Mouse (Mus musculus): ENCODE measurements around the gene Amigo2.

The Amigo2 gene

DNA sequence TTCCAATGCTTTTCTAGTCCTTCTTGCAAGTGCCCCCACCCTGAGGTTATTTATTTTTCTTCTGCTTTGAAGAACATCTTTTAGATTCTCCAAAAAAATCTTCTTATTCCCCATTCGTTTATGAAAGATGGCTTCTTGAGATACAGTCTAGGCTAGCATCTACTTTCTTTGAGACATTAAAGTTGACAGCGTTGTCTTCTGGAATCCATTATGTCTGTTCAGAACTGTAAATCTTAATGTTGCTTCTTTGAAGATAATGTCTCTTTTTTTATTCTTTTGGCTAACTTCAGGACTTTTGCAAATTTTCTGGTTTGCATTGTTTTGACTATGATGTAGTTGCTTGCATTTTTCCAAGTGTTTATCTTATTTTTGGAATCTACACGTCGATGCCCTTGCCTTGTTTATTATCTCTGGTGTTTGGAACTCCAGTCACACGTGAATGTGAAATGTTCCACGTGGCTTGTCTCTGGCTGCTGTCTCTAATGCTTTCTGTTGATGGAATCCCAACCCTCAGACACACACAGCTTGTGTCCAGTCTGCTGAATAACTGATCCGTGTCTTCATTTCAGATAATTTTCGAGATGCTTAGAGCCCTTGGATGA is 20.1 kb upstream of the Amigo2 start:
- DNase-seq = no peak

DNA sequence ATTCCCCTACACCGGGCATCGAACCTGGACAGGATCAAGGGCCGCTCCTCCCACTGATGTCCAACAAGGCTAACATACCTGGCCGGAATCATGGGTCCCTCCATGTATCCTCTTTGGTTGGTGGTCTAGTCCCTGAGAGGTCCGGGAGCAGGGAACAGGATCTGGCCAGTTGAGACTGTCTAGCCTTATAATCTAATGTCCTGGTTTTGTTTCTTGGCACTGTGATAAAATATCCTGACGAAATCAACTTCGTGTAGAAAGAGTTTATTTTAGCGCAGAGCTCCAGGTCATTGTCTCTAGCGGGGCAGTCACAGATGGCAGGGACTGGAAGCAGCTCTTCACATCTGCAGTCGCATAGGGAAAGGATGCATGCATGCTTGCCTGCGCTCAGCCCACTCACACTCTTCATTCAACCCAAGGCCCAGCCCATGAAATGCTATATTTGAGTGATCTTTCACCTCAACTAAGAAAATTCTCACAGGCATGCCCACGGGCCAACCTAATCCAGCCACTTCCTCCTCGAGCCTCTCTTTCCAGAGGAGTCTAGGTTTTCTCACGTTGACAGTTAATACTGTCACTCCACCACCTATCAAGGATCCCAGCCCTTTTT is 19.3 kb upstream of the Amigo2 start:
- no peak for DNase-seq

DNA sequence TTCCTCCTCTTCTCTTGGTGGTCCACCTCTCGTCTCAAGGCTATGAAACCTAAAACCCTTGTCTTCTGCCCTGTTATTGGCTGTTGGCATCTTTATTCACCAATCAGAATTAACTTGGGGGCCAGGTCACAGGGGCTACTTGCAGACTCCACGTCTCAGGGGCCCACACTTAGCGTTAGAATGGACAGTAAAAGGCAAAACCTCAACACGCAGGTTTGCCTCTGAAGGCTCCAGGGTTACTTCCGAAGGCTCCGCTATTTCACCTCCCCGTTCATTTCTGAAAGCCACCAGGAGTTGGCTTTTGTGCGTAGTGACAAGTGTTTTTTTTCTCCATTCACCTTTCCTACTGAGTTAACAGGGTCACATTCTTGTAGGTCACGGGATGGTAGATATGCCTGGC is 15.2 kb upstream of the Amigo2 start:
- no peak for DNase-seq

DNA sequence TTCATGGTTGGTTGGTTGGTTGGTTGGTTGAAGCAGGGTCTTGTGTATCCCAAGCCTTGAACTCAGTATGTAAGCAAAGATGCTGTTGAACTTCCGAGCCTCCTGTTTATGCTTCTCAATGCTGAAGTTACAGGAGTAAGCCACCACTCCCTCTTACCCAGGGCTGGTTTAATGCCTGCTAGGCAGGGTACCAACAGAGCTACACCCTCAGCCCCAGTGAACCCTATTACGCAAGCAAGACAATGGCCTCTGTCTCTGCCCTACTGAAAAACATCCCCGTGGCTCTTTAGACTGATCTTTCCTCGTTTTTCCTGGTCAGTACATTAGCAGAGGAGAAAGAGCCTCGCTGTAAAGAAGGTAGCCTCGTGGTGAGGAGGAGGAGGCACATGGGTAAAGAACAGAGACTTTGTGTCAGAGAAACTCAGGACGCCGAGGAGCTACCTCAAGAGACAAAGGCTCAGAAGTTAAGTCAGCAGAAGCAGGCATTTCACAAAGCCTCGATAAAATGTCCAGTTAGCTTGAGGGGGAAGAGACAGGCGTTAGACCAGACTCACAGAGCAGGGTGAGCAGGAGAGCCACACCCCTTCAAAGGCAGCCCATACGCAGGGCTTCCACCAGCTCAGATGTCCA is 13.0 kb upstream of the Amigo2 start:
- no peak for DNase-seq

DNA sequence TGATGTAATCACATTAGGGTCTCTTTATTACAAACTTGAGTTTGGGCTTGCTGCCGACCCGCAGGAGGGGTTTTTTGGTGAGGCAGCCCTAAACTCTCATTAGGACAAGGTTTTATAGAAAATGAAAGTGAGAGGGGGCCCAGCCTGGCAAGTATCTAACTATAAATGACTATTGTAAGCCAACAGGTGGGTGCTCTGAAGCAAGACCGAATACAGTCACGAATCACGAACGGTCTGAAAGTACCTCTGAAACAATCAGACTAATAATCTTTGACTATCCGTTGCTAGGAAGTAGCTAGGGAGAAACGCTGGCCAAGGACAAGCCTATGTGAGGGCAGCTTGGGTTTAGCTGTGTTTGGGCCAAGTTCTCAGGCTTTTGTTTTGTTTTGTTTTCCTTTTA is 12.2 kb upstream of the Amigo2 start:
- no peak for DNase-seq

DNA sequence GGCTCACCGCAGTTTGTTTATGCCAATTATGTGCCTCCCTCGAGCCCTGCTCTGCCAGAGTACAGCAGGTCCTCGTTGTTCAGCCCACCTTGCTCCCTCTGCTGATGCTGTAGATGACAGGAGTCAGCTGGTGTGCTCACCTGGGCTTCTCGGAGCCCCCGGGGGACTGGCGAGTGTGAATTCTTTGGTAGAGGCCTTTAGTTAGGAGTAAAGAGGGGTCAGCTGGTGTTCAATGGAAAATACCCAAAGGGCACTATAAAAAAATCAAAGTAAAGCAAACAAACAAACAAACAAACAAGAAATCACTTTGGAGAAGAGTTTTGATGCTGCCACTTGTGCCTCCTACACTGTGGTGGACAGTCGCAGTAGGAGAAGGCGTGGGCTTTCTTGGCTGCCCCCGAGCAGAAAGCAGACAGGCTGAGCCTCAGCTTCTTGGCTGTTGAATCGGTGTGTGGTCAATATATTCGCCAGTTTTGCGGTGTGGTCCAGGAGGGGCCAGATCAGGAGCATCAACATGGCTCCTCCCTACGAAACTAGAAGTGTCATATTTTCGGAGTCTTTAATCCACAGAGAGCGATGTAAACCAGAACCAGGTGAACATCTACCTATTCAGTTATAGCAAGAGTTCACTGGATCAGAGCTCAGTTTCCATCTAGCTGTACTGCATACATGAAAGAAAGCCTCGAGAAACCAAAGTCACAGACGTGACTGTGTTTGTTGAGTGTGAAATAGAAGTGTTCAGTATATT is 11.6 kb upstream of the Amigo2 start:
- DNase-seq = no peak

DNA sequence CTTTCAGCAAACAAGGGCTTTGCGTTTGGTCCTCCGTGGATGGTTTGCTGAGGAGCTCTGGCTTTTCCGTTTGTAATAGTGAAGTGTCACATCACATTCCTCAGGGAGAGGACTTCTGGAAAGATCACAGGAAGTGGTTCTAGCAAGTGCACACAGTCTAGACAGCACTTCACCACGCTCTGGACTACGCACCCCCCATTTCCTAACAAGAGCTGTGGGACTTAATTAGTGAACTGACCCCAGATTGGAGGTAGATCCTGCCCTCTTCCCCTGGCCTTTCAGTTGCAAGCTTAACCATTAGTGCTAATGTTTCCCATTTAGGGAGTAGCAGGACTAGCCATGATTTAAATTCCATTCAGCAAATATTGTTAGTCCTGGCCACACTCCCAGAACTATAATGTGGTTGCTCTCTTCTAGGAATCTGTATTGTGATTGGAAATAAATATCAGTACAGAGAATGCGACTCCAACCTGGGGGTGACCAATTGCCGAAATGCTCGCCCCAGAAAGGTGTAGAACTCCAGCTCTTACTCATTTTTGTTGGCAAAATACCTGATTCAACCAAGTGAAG is 10.2 kb upstream of the Amigo2 start:
- DNase-seq = no peak

DNA sequence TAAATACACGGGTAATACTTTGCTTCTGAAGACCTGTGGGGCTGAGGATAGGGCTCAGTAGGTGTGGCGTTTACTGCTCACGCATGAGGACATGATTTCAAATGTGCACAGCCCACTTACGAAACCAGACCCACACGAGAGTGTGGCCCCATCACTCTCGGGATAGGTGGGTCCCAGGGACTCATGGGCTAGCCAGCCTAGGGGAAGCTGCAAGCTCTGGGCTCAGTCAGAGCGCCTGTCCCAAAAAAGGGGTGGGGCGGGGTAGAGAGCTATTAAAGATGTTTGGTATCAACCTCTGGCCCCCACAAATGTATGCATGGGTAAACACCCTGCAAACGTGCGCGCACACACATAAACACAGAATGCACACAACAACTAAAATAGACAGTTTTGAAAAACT is 9.3 kb upstream of the Amigo2 start:
- no peak for DNase-seq

DNA sequence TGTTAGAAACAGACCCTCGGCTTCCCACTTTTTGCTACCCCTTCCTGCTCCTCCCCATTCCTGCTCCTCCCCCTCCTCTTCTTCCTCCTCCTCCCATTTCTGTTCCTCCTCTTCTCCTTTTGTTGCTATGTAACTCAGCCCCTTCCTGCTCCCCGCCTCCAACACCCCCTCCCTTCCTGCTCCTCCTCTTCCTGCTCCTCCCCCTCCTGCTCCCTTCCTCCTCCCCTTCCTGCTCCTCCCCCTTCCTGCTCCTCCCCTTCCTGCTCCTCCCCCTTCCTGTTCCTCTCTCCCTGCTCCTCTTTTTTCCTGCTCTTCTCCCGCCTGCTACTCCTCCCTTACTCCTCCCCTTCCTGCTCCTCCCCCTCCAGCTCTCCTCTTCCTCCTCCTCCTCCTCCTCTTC is 8.7 kb upstream of the Amigo2 start:
- DNase-seq = no peak

DNA sequence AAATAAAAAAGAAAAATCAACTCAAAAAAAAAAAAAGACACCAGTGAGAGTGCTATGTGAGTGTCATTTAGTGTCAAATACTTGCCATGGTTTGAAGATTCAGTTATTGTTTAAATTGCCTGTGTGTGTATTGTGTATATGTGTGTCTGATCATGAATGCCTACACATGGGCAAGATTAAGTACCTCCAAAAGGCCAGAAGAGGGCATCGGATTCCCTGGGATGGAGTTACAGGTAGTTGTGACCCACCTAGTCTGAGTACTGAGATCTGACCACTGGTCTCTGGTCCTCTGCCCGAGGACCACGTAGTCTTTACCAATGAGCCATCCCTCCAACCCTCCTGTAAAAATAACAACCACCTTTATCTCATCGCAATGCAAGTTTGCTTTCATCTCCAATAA is 7.3 kb upstream of the Amigo2 start:
- no peak for DNase-seq

DNA sequence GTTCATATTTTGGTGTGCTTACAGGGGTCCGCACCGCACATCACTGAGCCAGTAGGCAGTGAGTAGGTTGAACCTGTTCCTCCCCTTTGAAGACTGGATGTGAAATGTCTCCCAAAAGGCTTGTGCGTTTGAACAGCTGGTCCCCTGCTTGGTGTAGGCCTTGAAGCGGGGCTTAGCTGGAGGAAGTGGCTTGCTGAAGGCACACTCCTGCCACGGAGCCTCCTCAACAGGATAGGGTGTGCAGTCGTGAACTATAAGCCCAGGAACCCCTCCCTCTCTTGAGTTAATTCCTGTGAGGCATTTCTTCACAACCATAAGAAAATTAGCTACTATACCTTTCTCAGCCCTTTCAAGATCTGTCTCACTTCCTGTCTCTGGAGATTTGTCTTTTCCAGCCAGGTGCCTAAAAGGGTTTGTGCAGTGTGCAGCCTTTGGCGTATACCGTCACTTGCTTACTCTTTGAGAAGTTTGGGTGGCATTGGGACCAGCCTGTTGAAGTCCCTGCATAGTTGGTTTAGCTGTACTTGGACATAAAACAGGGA is 5.5 kb upstream of the Amigo2 start:
- no peak for DNase-seq

DNA sequence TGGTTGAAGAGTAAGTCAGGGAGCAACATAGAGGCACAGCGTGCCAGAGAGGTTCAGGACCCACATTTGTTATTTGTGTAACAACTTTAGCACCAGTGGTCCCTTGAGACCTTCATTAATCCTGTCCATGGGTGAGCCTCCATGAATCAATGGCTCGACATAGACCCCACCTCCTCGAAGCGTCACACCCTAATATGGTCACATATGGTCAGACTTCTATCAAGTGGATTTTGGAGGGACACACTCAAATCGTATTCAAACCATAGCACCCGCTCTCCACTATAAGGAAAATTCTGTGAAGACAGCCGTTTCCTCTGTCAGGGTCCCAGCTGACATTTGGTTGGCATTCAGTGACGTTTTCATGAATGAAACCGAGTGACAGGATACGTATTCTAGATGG is 2.2 kb upstream of the Amigo2 start:
- DNase-seq = no peak

DNA sequence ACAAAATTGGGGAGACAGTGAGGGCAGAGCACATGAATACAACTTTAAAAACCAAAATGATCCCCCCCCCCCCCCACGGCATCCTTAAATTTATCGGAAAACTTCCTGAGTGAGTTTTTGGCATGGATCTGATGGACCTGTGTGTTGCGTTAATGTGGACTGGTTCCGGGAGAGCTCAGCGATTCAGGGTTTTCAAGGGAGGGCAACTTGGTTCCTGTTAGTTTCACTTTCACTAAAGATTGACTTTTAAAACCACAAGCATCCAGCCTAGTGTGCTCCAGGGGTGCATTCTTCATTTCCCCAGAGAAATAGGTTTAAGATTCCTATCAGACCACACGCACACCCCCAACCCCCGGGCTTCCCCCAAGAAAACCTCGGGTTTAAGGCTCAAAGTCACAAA is 1.2 kb upstream of the Amigo2 start:
- no peak for DNase-seq

DNA sequence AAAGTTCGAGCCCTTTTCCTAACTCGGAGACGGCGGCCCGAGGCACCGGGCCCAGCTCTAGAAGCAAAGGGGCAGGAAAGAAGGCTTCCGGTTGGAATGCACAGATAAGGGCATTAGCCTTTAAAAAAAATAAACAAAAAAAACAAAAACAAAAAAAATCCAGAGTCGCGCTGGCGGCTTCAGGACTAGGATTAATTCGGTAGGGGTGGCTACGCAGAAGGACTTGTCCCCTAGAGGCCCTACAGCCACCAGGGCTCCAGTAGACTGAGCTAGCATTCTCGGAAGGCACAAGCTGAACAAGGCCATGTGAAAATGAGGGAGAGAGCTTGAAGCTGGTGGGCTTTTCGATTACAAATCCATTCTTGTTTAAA is 689 bp upstream of the Amigo2 start:
- peak; percentile 13 to 20 for DNase-seq

DNA sequence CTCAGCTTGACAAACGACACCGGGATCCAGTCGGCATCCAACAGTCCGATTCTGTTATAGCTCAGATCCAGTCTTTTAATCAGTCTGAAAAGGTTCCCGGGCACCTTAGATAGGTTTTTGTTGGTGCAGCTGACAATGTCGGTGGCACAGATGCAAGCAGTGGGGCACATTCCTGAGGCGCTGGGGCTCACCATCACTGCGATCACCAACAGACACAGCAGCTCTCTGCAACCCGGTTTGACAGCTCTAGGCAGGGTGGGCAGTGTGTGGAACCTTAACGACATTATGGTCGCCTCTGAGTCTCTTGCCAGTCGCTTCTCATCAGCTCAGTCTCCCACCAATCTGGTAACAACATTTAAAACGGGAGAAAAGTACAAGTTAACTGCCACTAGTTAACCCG is 831 bp downstream of the Amigo2 start:
- DNase-seq = no peak

DNA sequence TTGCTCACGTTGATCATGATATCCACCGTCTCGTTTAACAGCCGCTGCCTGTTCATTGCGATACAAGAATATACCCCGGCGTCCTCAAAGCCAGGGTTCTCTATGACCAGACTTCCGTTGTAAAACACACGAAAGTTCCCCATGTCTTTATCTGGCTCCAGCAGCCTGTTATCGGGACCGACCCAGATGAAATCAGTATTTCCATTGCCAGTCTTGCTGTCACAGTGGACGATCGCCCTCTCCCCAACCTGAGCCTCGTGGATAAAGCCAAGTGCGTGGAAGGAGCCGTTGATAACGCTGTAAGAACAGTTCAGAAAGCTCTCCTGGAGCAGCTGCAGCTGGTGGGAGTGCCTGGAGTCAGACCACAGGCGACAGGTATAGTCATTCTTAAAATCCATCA is 1.7 kb downstream of the Amigo2 start:
- no peak for DNase-seq

DNA sequence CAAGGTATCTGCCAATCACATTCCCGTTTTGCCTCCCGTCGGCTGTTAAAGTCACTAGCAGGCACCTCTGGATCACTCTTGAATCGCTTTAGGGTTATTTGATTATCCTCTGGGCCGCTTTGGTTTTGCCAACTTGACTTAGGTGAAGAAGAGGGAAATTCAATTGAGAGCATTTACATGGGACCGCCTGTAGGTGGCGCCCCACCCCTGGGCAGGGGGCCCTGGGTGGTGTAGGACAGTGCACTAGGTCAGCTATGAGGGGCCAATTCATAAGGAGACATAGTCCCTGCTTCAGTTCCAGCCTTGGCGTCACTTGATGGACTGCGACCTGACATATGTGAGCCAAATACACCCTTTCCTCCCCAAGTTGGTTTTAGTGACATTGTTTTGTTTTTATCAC is 10.1 kb downstream of the Amigo2 start:
- DNase-seq = peak in 1 of 2 experiments; percentile 20

DNA sequence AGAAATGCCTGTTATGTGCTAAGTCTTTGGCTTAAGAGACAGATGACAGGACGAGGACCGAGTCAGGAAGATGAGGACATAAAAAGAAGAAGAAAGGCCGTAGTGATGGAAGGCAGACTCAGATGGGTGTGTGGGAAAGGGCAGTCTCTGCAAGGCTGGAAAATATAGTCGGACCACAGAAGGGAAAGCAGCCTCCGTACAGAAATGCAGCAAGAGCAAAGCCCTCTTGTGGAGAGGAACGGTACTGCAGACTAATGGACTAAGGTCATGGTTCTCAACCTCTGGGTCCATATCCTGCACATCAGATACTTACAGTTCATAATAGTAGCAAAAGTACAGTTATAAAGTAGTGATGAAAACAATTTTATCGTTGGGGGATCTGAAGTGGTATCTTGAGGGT is 11.9 kb downstream of the Amigo2 start:
- peak; percentile 43 to 72 for DNase-seq

DNA sequence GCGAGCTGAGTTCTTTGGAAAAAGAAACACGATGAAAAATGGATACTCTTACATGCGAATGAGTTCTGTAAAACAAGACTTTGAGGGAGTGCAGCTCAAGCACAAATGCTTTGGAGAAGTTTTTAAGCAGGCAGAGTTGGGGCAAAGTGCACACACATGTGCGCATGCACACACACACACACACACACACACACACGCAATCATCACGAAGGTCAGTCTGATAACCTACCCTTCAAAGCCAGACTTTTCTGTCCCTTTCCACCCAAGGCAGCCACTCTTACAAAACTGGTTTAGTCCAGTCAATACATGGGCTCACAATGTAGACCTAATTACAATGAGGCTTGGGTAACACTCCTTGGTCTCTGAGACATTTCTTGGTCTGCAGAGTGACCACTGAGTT is 13.0 kb downstream of the Amigo2 start:
- DNase-seq = no peak

DNA sequence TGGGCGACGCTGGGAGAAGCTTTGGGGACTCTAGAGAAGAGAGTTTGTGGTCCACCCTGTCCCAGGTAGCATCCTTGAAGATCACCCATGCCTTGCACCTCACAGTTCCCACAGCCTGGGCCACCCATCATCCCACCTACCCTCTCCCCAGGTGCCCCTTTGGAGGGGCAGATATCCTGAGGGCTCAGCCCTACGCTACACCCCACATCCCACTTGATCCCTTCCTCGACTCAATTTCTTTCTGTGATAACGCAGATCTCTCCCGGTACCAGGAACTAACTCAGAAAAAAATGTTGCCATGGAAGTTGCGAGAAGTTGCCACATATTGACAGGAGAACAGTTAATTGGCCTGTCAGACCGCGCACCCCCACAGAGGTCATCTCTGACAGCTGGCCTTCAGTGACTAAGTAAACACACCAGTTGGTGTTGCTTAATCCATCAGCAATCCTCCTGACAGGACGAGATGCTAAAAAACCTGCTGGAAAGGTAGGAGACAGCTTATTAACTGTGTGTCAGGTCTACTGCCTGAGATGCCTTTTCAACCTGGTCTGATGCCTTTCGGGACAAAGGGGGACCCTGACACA is 17.5 kb downstream of the Amigo2 start:
- DNase-seq = no peak

DNA sequence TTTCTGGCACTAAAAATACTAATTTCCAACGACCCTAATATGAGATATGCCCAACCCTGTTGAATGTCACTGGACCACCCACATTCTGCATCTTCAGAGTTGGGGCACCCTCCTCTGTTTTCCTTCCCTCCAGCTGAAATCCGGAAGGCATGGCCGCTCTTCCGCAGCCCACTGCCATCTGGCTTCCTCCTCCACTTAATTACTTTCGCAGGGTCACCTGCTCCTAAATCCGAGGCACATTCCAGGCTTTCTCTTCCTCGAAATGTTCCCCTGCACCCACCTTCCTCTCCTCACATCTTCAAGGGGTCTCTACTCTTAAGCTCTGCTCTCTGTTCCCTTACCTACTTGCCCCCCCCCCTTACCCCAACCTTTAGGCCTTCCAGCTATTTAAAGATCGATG is 23.1 kb downstream of the Amigo2 start:
- DNase-seq = no peak

DNA sequence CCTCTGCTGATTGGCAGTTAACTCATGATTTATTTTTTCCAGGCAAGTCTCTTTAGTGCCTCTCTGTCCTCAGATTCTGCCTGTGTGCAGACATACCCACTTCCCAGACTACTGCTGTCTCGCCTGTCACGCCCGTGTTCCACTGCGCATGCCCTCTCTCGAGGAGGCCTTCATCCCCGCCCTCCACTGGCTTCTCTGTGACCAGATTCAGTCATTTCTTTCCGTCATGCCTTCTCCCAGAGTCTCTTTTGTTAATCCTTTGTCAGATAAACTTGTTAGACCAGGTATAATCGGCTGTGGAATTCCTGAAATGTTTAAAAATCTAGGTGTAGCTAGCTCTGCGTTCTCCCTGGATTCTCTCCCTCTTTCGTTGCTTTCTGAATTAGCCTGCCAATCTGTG is 23.7 kb downstream of the Amigo2 start:
- no peak for DNase-seq

DNA sequence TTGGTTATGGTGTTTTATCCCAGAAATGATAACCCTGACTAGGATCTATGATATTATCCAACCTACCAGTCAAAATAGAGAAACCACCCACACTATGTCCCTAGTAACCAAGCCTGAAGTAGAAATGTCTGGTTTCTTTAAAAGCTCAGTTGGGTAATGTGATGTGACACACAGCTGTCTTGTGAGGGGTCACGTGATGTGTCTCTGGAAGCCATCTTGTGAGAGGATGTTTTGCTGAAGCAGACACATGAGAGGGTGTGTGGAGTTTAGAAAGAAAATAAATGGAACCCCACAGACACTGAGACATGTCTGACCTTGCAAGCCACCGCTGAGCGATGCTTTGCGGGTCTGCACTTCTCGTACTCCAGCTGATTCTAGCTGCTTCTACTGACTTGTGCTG is 30.2 kb downstream of the Amigo2 start:
- no peak for DNase-seq

Data from cerebellum, postnatal 25 days (tissue).